Mouse (Mus musculus) urinary bladder, postnatal 36 days (tissue): ENCODE measurements around the gene Atp5h.
A peak's percentile ranks its signal among the peaks of the same experiment; 100 is the strongest.
"Not testable (repeated sequence)": the region's sequence is repeated elsewhere in the genome, so short reads cannot be mapped to it uniquely, and the experiment has no call there.

Experiments
- DNase-seq, 2 experiments: peaks; one replicate each; pipeline ENCODE4 v3.0.0; 2022; ENCODE audit warnings: low spot score in 2 of 2, mixed read lengths in 1 of 2

Gene Atp5h

GRCm38 (mm10) chr11:115400126-115400525, 19.6 kb downstream of the Atp5h start:
- DNase-seq = no peak

GRCm38 (mm10) chr11:115398085-115398484, 21.7 kb downstream of the Atp5h start:
- DNase-seq = peak in 1 of 2 experiments; percentile 42

GRCm38 (mm10) chr11:115393721-115394325, 25.9 kb downstream of the Atp5h start:
- no peak for DNase-seq

GRCm38 (mm10) chr11:115391358-115391757, 28.4 kb downstream of the Atp5h start:
- no peak for DNase-seq

GRCm38 (mm10) chr11:115386859-115387258, 32.9 kb downstream of the Atp5h start:
- not testable (repeated sequence) for DNase-seq

GRCm38 (mm10) chr11:115384587-115384986, 35.2 kb downstream of the Atp5h start:
- no peak for DNase-seq

- no peak for DNase-seq
These were observed 35.9 kb downstream of the Atp5h start for GRCm38 (mm10) chr11:115383701-115384474.

GRCm38 (mm10) chr11:115382891-115383290, 36.9 kb downstream of the Atp5h start:
- no peak for DNase-seq

GRCm38 (mm10) chr11:115381743-115382539, 37.8 kb downstream of the Atp5h start, which contains the start of gene Cdr2l:
TSS of gene Cdr2l (plus strand) at chr11:115381916.
- DNase-seq = peak; percentile 85 to 91

- DNase-seq = no peak
These were observed 38.5 kb downstream of the Atp5h start for GRCm38 (mm10) chr11:115381276-115381675.

GRCm38 (mm10) chr11:115377854-115378253, 41.9 kb downstream of the Atp5h start:
- DNase-seq = no peak

GRCm38 (mm10) chr11:115377254-115377653, 42.5 kb downstream of the Atp5h start:
- no peak for DNase-seq

- no peak for DNase-seq
These were observed 43.0 kb downstream of the Atp5h start for GRCm38 (mm10) chr11:115376722-115377121.

GRCm38 (mm10) chr11:115374695-115375425, 44.9 kb downstream of the Atp5h start:
- DNase-seq = no peak

- DNase-seq = peak; percentile 39 to 60
These were observed 45.7 kb downstream of the Atp5h start for GRCm38 (mm10) chr11:115373805-115374694.

- no peak for DNase-seq
These were observed 47.0 kb downstream of the Atp5h start for GRCm38 (mm10) chr11:115372737-115373136.

- DNase-seq = no peak
These were observed 47.7 kb downstream of the Atp5h start for GRCm38 (mm10) chr11:115372015-115372414.

GRCm38 (mm10) chr11:115371354-115371753, 48.4 kb downstream of the Atp5h start:
- DNase-seq = no peak

- no peak for DNase-seq
These were observed 49.4 kb downstream of the Atp5h start for GRCm38 (mm10) chr11:115370368-115370767.

- DNase-seq = peak; percentile 79 to 88
These were observed 52.3 kb downstream of the Atp5h start, which contains the start of gene Hid1 for GRCm38 (mm10) chr11:115367395-115367944. TSS of gene Hid1 (minus strand) at chr11:115367756.
